Mouse (Mus musculus) cerebellum, postnatal 10 days (tissue): ENCODE measurements at regions not wholly inside any gene's neighbourhood (a gene's known extent, or its start where the extent isn't known, plus 50 kb on each side); places are given as distances from the start of the nearest gene placed in this dataset.
A peak's percentile ranks its signal among the peaks of the same experiment; 100 is the strongest.

Experiments
- DNase-seq, 2 experiments: peaks; one replicate each; pipeline ENCODE4 v3.0.0; 2021; ENCODE audit warnings: mixed read lengths in 2 of 2

DNA sequence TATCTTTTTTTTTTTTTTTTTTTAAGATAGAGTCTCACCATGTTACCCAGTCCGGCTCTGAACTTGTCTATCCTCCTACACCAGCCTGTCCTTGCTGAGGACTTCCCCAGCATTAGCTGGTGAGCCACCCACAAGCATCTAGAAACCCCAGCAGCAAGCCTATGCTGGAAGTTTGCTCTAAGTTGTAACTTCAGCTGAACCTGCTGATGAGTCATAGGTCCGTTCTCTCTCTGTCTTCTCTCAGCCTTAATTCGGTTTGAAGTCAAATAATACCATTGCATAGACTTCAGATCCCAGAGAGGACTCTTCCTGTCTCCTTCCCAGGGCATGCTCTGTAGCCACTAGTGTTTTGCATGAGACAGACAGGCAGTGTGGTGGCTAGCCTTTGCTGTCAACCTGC lies 68.3 kb upstream of the Myrip start:
- DNase-seq: no peak

DNA sequence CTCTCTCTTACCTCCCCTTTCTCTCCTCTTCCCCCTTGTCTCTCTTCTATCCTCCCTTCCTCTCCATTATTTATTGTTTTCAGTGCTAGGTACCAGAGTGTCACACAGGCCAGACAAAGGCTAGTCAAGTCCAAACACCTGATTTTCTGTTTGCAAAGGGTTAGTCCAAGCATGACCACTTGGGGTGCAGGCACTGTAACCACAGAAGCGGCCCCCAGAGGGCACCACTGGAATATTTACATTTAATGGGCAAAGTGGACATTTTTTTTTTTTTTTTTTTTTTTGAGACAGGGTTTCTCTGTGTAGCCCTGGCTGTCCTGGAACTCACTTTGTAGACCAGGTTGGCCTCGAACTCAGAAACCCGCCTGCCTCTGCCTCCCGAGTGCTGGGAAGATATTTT lies 66.3 kb upstream of the Myrip start:
- DNase-seq: peak in 1 of 2 experiments; percentile 26

DNA sequence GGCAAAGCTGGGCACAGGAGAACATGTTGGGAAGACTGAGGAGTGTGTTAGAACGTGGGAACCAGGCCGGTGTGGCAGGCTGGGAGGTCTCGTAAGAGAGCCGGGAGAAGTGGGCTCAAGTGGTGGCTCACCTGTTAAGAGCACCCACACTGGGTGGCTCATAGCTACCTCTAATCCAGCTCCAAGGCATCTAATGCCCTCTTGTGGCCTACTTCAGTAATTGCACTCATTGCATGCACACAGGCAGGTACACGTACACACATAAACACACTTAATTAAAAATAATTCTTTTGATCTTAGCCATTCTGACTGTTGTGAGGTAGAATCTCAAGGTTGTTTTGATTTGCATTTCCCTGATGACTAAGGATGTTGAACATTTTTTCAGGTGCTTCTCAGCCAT lies 55.9 kb upstream of the Myrip start:
- DNase-seq: no peak

DNA sequence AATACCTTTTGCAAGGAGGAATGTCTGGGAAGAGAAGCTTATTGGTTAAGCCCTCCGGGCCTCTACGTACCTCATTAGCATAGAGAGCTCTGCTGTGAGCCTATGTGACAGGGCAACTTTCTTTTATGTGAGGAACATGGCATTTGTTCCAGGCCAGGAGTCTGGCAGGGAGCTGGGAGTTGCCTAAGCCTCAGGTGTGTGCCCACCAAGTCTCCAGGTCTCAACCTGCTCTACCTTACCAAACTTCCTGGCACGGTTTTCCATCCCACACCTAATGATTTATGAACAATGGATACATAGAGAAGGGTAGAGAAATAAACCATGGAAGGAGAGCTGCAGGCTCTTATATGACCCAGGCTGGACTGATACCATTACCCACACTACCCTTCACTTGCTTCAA lies 52.6 kb upstream of the Myrip start:
- no peak for DNase-seq
